Mouse (Mus musculus): ENCODE measurements around the gene Fam71f2. TPM values are rescaled to one million over a fixed set of nuclear protein-coding genes. Genes with fewer than 3 reads are reported as not detected.

Gene Fam71f2
- polyA plus RNA-seq, 1 experiment from 2014 or later, result 0.11 TPM

DNA sequence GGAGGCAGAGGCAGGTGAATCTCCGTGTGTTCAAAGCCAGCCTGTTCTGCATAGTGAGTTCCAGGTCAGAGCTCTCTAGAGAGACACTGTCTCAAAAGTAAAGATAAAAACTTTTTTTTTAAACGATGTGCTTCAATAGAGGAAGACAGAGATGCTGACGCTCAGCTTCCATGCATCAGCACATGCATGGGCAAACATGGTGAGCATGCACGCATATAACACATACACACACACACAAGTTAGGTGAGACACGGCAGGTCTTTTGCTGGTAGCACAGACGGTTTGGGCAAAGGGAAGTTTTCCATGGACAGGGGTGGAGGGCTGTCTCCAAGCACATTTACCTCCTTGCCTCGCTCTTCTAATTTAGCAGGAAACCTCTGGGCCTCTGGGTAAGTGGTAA lies 42.8 kb downstream of the Fam71f2 start:
- Histone ChIP-seq H3K36me3 (replicated peaks; ENCODE audit: insufficient read depth, low read length) (no peaks in the 10 kb centered on the region), H3K4me3 (ENCODE audit: low read depth, low read length) (no peak overlapping the region), H3K27ac (ENCODE audit: low read depth) (no peak overlapping the region), H3K4me2 (ENCODE audit: low read depth, low read length) (no peak overlapping the region), H3K9me3 (ENCODE audit: low read length) (no peaks in the 10 kb centered on the region), H3K27me3 (ENCODE audit: insufficient read depth, low read length) (no peaks in the 10 kb centered on the region), H3K9ac (replicated peaks) (no peak overlapping the region), H3K4me1 (ENCODE audit: insufficient read depth) (no peaks in the 10 kb centered on the region)
- TF ChIP-seq CTCF (IDR thresholded peaks at IDR 0.05; ENCODE audit: low read depth) (no peak), EP300 (IDR thresholded peaks at IDR 0.05; ENCODE audit: low read depth) (no peak)
- ATAC-seq (no peak), DNase-seq (no peak)
- 80% methylated on average over 7 of the region's 7 CpGs for WGBS (ENCODE audit: insufficient replicate concordance)

DNA sequence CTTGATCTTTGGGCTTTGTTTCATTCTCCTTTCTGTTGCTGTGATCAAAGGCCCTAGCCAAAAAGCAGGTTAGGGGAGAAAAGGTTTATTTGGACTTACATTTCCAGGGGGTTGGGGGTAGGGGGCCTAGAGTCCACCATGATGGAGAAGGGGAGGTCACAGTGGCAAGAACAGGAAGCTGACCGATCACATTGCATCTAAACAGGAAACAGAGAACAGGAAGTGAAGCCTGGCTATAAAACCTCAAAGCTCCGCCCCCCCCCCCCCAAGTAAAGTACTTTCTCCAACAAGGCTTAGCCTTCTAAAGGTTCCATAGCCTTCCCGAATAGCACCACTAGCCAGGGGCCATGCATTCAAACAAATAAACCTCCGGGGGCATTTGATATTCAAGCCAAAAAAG lies 43.3 kb downstream of the Fam71f2 start:
- H3K4me2 ChIP-seq (ENCODE audit: low read depth, low read length), result no peak overlapping the region
- TF ChIP-seq CTCF (IDR thresholded peaks at IDR 0.05; ENCODE audit: low read depth) (no peak), EP300 (IDR thresholded peaks at IDR 0.05; ENCODE audit: low read depth) (no peak)
- WGBS (ENCODE audit: insufficient replicate concordance), result 61% methylated on average over 4 of the region's 4 CpGs
- no peak overlapping the region for H3K9ac ChIP-seq (replicated peaks)
- H3K36me3 ChIP-seq (replicated peaks; ENCODE audit: insufficient read depth, low read length), result no peaks in the 10 kb centered on the region
- H3K27ac ChIP-seq (ENCODE audit: low read depth), result no peak overlapping the region
- H3K9me3 ChIP-seq (ENCODE audit: low read length), result no peaks in the 10 kb centered on the region
- no peaks in the 10 kb centered on the region for H3K4me1 ChIP-seq (ENCODE audit: insufficient read depth)
- ATAC-seq (no peak), DNase-seq (no peak)
- no peaks in the 10 kb centered on the region for H3K27me3 ChIP-seq (ENCODE audit: insufficient read depth, low read length)
- H3K4me3 ChIP-seq (ENCODE audit: low read depth, low read length), result no peak overlapping the region

DNA sequence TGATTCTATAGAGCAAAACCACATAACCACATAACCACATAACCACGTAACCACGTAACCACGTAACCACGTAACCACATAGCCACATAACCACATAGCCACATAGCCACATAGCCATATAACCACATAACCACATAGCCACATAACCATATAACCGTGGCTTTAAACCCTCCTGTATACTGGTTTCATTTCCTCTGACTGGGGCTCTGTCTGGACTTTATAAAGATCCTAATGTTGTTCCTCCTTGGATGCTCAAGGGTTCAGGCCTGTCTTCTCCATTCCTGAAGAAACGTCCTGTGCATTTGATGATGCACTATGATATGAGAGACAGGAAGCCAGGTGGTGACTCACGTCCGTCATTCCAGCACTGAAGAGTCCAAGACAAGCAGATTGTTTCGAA lies 47.6 kb downstream of the Fam71f2 start:
- ATAC-seq (no peak), DNase-seq (no peak)
- H3K9me3 ChIP-seq (ENCODE audit: low read length), result no peaks in the 10 kb centered on the region
- H3K4me2 ChIP-seq (ENCODE audit: low read depth, low read length), result no peak overlapping the region
- 56% methylated on average over 9 of the region's 9 CpGs for WGBS (ENCODE audit: insufficient replicate concordance)
- no peak for TF ChIP-seq CTCF (IDR thresholded peaks at IDR 0.05; ENCODE audit: low read depth)
- no peak for TF ChIP-seq EP300 (IDR thresholded peaks at IDR 0.05; ENCODE audit: low read depth)
- no peak overlapping the region for H3K27ac ChIP-seq (ENCODE audit: low read depth)
- H3K27me3 ChIP-seq (ENCODE audit: insufficient read depth, low read length), result no peaks in the 10 kb centered on the region
- H3K4me1 ChIP-seq (ENCODE audit: insufficient read depth), result no peaks in the 10 kb centered on the region
- H3K4me3 ChIP-seq (ENCODE audit: low read depth, low read length), result no peak overlapping the region
- no peak overlapping the region for H3K9ac ChIP-seq (replicated peaks)
- no peaks in the 10 kb centered on the region for H3K36me3 ChIP-seq (replicated peaks; ENCODE audit: insufficient read depth, low read length)

DNA sequence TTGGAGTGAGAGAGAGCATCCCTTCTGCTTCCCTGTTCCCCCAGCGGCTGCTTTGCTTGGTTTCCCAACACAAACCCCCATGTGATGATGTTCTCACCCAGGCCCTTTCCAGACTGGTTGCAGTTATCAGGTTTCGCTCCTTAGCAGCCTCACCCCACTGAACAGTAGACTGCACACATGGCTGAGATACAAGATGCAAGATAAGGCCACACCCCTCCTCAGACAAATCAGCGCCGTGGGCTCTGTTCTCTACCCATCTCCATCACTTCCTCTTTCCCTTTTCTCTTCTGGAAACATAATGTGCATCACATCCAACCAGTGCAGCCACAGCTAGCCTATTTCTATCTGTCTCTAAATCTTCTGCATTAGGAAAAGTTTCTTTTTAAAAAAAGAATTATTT lies 50.1 kb downstream of the Fam71f2 start:
- Histone ChIP-seq H3K4me3 (ENCODE audit: low read depth, low read length) (no peak overlapping the region), H3K4me1 (ENCODE audit: insufficient read depth) (no peaks in the 10 kb centered on the region), H3K27me3 (ENCODE audit: insufficient read depth, low read length) (no peaks in the 10 kb centered on the region), H3K27ac (ENCODE audit: low read depth) (no peak overlapping the region), H3K9ac (replicated peaks) (no peak overlapping the region), H3K36me3 (replicated peaks; ENCODE audit: insufficient read depth, low read length) (no peaks in the 10 kb centered on the region), H3K9me3 (ENCODE audit: low read length) (no peaks in the 10 kb centered on the region), H3K4me2 (ENCODE audit: low read depth, low read length) (no peak overlapping the region)
- DNase-seq (no peak), ATAC-seq (no peak)
- TF ChIP-seq CTCF (IDR thresholded peaks at IDR 0.05; ENCODE audit: low read depth) (no peak), EP300 (IDR thresholded peaks at IDR 0.05; ENCODE audit: low read depth) (no peak)
- WGBS (ENCODE audit: insufficient replicate concordance), result 34% methylated on average over 4 of the region's 4 CpGs

Other genes starting within 250 kb of the Fam71f2 start
- gene Lep, start 219.4 kb upstream of the Fam71f2 start, polyA plus RNA-seq (2015; fragmentation: Nextera tagmentation; extraction: Ambion mirVana), result not detected in 2 replicates
- 6.6 and 8.2 TPM in 2 replicates for gene Rbm28, start 114.6 kb upstream of the Fam71f2 start, polyA plus RNA-seq (2015; fragmentation: Nextera tagmentation; extraction: Ambion mirVana)
- gene Prrt4, start 100.0 kb upstream of the Fam71f2 start, polyA plus RNA-seq (2015; fragmentation: Nextera tagmentation; extraction: Ambion mirVana), result not detected in 2 replicates
- 7.3 and 7.7 TPM in 2 replicates for gene Impdh1, start 63.2 kb upstream of the Fam71f2 start, polyA plus RNA-seq (2015; fragmentation: Nextera tagmentation; extraction: Ambion mirVana)
- gene Hilpda, start 7.1 kb upstream of the Fam71f2 start, polyA plus RNA-seq (2015; fragmentation: Nextera tagmentation; extraction: Ambion mirVana), result 24.1 and 29.0 TPM in 2 replicates
- not detected in 2 replicates for gene Fam71f1, start 39.5 kb downstream of the Fam71f2 start, polyA plus RNA-seq (2015; fragmentation: Nextera tagmentation; extraction: Ambion mirVana)
- 55.7 and 63.8 TPM in 2 replicates for gene Calu, start 68.5 kb downstream of the Fam71f2 start, polyA plus RNA-seq (2015; fragmentation: Nextera tagmentation; extraction: Ambion mirVana)
- 0.06 and 0.12 TPM in 2 replicates for gene Opn1sw, start 108.9 kb downstream of the Fam71f2 start, polyA plus RNA-seq (2015; fragmentation: Nextera tagmentation; extraction: Ambion mirVana)
- gene Ccdc136, start 116.7 kb downstream of the Fam71f2 start, polyA plus RNA-seq (2015; fragmentation: Nextera tagmentation; extraction: Ambion mirVana), result 0.09 and 0.22 TPM in 2 replicates
- gene Flnc, start 153.7 kb downstream of the Fam71f2 start, polyA plus RNA-seq (2015; fragmentation: Nextera tagmentation; extraction: Ambion mirVana), result 0.07 and 0.24 TPM in 2 replicates
- 165 and 170 TPM in 2 replicates for gene Atp6v1f, start 188.1 kb downstream of the Fam71f2 start, polyA plus RNA-seq (2015; fragmentation: Nextera tagmentation; extraction: Ambion mirVana)
- gene Atp6v1fnb, start 191.8 kb downstream of the Fam71f2 start, polyA plus RNA-seq (2015; fragmentation: Nextera tagmentation; extraction: Ambion mirVana), result not detected in 2 replicates
- 2.2 and 2.3 TPM in 2 replicates for gene Kcp, start 228.4 kb downstream of the Fam71f2 start, polyA plus RNA-seq (2015; fragmentation: Nextera tagmentation; extraction: Ambion mirVana)
- gene Irf5, start 247.0 kb downstream of the Fam71f2 start, polyA plus RNA-seq (2015; fragmentation: Nextera tagmentation; extraction: Ambion mirVana), result 11.8 and 12.0 TPM in 2 replicates